Mouse (Mus musculus) myocyte (in vitro differentiated cells): ENCODE measurements at regions not wholly inside any gene's neighbourhood (a gene's known extent, or its start where the extent isn't known, plus 50 kb on each side); places are given as distances from the start of the nearest gene placed in this dataset.

Source experiments
- H3K27me3 ChIP-seq: one replicate; pipeline ENCODE4 v1.6.1; 2011; ENCODE audit not compliant: control insufficient read depth, insufficient read depth, insufficient read length
- H3K36me3 ChIP-seq: one replicate; pipeline ENCODE4 v1.6.1; 2011; ENCODE audit not compliant: control insufficient read depth, insufficient read depth
- H3K4me2 ChIP-seq: one replicate; pipeline ENCODE4 v1.6.1; 2011; ENCODE audit warnings: low read depth, control low read depth
- H3K4me3 ChIP-seq: one replicate; pipeline ENCODE4 v1.5.1; 2011; ENCODE audit warnings: mild to moderate bottlenecking, control low read depth, moderate library complexity
- H3K79me2 ChIP-seq: one replicate; pipeline ENCODE4 v1.6.1; 2011; ENCODE audit not compliant: control insufficient read depth, insufficient read depth
- H3ac ChIP-seq: one replicate; pipeline ENCODE4 v1.6.1; 2011; ENCODE audit not compliant: control insufficient read depth, insufficient read length
- CEBPB ChIP-seq: IDR thresholded peaks from 2 replicates; pipeline ENCODE4 v1.6.1; 2011; ENCODE audit warnings: mild to moderate bottlenecking, moderate library complexity; ENCODE audit not compliant: poor library complexity, insufficient read depth, severe bottlenecking
- E2F4 ChIP-seq: IDR thresholded peaks from one replicate; pipeline ENCODE4 v1.6.1; 2011; ENCODE audit warnings: mild to moderate bottlenecking, control low read depth, moderate library complexity; ENCODE audit not compliant: insufficient read depth
- MAX ChIP-seq: IDR thresholded peaks from one replicate; pipeline ENCODE4 v1.6.1; 2011; ENCODE audit warnings: low read depth, mild to moderate bottlenecking, control low read depth
- MYOD1 ChIP-seq, 3 experiments: IDR thresholded peaks; one replicate each; pipeline ENCODE4 v1.6.1; 2011; ENCODE audit warnings: control low read depth in 2 of 3, low read depth in 2 of 3, mild to moderate bottlenecking in 2 of 3, moderate library complexity in 1 of 3; ENCODE audit not compliant: insufficient read length in 2 of 3, control insufficient read depth in 1 of 3
- MYOG ChIP-seq, 3 experiments: IDR thresholded peaks; one replicate each; pipeline ENCODE4 v1.6.1; 2011; ENCODE audit warnings: control low read depth in 2 of 3, low read depth in 2 of 3, mild to moderate bottlenecking in 2 of 3; ENCODE audit not compliant: insufficient read length in 2 of 3, control insufficient read depth in 1 of 3, insufficient read depth in 1 of 3
- POLR2A ChIP-seq: IDR thresholded peaks from one replicate; pipeline ENCODE4 v1.6.1; 2011; ENCODE audit warnings: low read depth, mild to moderate bottlenecking, control low read depth, moderate library complexity; ENCODE audit not compliant: insufficient read length
- POLR2AphosphoS2 ChIP-seq: IDR thresholded peaks from one replicate; pipeline ENCODE4 v1.6.1; 2011; ENCODE audit warnings: low read depth, control low read depth; ENCODE audit not compliant: insufficient read length
- REST ChIP-seq: IDR thresholded peaks from one replicate; pipeline ENCODE4 v1.6.1; 2011; ENCODE audit warnings: mild to moderate bottlenecking, control low read depth, moderate library complexity; ENCODE audit not compliant: insufficient read depth, insufficient read length
- SRF ChIP-seq: IDR thresholded peaks from one replicate; pipeline ENCODE4 v1.6.1; 2011; ENCODE audit warnings: low read depth; ENCODE audit not compliant: control insufficient read depth, insufficient read length
- TCF12 ChIP-seq: IDR thresholded peaks from one replicate; pipeline ENCODE4 v1.6.1; 2011; ENCODE audit warnings: mild to moderate bottlenecking, control low read depth; ENCODE audit not compliant: poor library complexity, insufficient read depth, severe bottlenecking
- TCF3 ChIP-seq: IDR thresholded peaks from one replicate; pipeline ENCODE4 v1.6.1; 2011; ENCODE audit warnings: low read depth, control low read depth; ENCODE audit not compliant: insufficient read length
- USF1 ChIP-seq: IDR thresholded peaks from one replicate; pipeline ENCODE4 v1.6.1; 2011; ENCODE audit warnings: low read depth, mild to moderate bottlenecking, control low read depth, moderate library complexity

GRCm38 (mm10) chr4:71866948-71867347 is 109.2 kb upstream of the Gm11232 start:
- TF ChIP-seq TCF12 (no peak), MYOG (IDR thresholded peaks at IDR 0.05; ENCODE audit: control insufficient read depth in 1 of 3, insufficient read depth in 1 of 3, insufficient read length in 2 of 3, low read depth in 2 of 3) (no peak), E2F4 (no peak), SRF (no peak), MAX (no peak), MYOD1 (IDR thresholded peaks at IDR 0.05; ENCODE audit: control insufficient read depth in 1 of 3, insufficient read length in 2 of 3, low read depth in 2 of 3) (no peak), POLR2A (no peak), USF1 (no peak), CEBPB (no peak), TCF3 (no peak)
- Histone ChIP-seq H3K79me2 (no peaks in the 10 kb centered on the region), H3K27me3 (no peaks in the 10 kb centered on the region), H3K36me3 (no peaks in the 10 kb centered on the region), H3K4me3 (no peak overlapping the region), H3ac (no peak overlapping the region), H3K4me2 (no peak overlapping the region)

GRCm38 (mm10) chr4:71841833-71842232 is 84.1 kb upstream of the Gm11232 start:
- H3K4me2 ChIP-seq = no peak overlapping the region
- no peak overlapping the region for H3ac ChIP-seq
- H3K79me2 ChIP-seq = no peaks in the 10 kb centered on the region
- TF ChIP-seq SRF (no peak), REST (no peak), TCF12 (no peak), USF1 (no peak), MYOG (IDR thresholded peaks at IDR 0.05; ENCODE audit: control insufficient read depth in 1 of 3, insufficient read depth in 1 of 3, insufficient read length in 2 of 3, low read depth in 2 of 3) (no peak), TCF3 (no peak), E2F4 (no peak), MYOD1 (IDR thresholded peaks at IDR 0.05; ENCODE audit: control insufficient read depth in 1 of 3, insufficient read length in 2 of 3, low read depth in 2 of 3) (no peak), MAX (no peak), CEBPB (no peak), POLR2A (no peak)
- no peak overlapping the region for H3K4me3 ChIP-seq
- no peaks in the 10 kb centered on the region for H3K36me3 ChIP-seq
- H3K27me3 ChIP-seq = no peaks in the 10 kb centered on the region

- H3K79me2 ChIP-seq = no peaks in the 10 kb centered on the region
- TF ChIP-seq TCF3 (no peak), CEBPB (no peak), E2F4 (no peak), USF1 (no peak), MYOD1 (IDR thresholded peaks at IDR 0.05; ENCODE audit: control insufficient read depth in 1 of 3, insufficient read length in 2 of 3, low read depth in 2 of 3) (no peak), POLR2AphosphoS2 (no peak), TCF12 (no peak), MYOG (IDR thresholded peaks at IDR 0.05; ENCODE audit: control insufficient read depth in 1 of 3, insufficient read depth in 1 of 3, insufficient read length in 2 of 3, low read depth in 2 of 3) (no peak)
- no peak overlapping the region for H3K4me2 ChIP-seq
- no peaks in the 10 kb centered on the region for H3K36me3 ChIP-seq
- no peaks in the 10 kb centered on the region for H3K27me3 ChIP-seq
- no peak overlapping the region for H3K4me3 ChIP-seq
- H3ac ChIP-seq = no peak overlapping the region
Measured at GRCm38 (mm10) chr4:71840774-71841146, 83.0 kb upstream of the Gm11232 start.

GRCm38 (mm10) chr4:71839803-71840773 is 82.3 kb upstream of the Gm11232 start:
- TF ChIP-seq USF1 (no peak), TCF12 (no peak), CEBPB (no peak), TCF3 (no peak), E2F4 (no peak), MYOG (IDR thresholded peaks at IDR 0.05; ENCODE audit: control insufficient read depth in 1 of 3, insufficient read depth in 1 of 3, insufficient read length in 2 of 3, low read depth in 2 of 3) (no peak), REST (no peak), POLR2A (no peak), POLR2AphosphoS2 (no peak), MYOD1 (IDR thresholded peaks at IDR 0.05; ENCODE audit: control insufficient read depth in 1 of 3, insufficient read length in 2 of 3, low read depth in 2 of 3) (no peak), MAX (no peak), SRF (no peak)
- H3K79me2 ChIP-seq = no peaks in the 10 kb centered on the region
- H3K4me2 ChIP-seq = no peak overlapping the region
- no peaks in the 10 kb centered on the region for H3K36me3 ChIP-seq
- no peak overlapping the region for H3ac ChIP-seq
- H3K27me3 ChIP-seq = no peaks in the 10 kb centered on the region
- H3K4me3 ChIP-seq = no peak overlapping the region
